Mouse (Mus musculus) spleen, adult 18-20 months (tissue): ENCODE data around the gene Chaf1b.
A peak's percentile ranks its signal among the peaks of the same experiment; 100 is the strongest.

Experiments
- DNase-seq, 2 experiments: peaks; one replicate each; pipeline ENCODE4 v3.0.0; 2022; ENCODE audit warnings: mixed read lengths in 2 of 2

The Chaf1b gene

DNA sequence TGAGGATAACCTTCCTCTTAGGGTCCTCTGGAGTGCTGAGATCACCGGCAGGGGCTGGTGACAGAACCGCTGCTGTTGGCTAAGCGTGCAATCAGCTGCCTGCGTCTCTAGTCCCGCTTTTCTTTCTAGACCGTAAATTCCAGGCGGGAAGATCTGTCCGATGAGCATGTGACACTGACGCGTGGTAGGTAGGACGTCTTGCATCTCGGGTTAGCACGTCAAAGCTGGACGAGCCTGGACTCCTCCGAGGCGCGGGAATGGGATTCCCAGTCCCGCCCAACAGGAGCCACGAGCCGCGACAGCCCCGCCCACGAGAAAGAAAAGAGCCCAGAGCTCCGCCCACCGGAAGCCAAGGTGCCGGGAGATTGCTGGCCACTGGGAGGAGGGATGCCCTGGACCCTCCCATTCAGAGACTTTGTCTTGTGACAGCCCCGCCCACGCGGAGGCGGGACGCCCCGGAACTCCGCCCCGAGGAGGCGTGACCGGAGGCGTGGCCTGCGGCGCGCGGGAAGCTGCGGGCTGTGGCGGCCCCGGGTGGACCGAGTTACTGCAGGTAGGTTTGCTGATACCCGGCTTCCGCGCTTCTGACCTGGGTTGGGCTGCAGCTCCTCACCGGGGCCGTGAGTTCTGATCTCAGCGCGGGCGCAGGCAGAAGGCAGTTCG, at the start of gene Chaf1b:
TSS of gene Chaf1b (plus strand) at position 479 of the 663 bp plus-strand sequence.
- DNase-seq = peak; percentile 96 to 99

DNA sequence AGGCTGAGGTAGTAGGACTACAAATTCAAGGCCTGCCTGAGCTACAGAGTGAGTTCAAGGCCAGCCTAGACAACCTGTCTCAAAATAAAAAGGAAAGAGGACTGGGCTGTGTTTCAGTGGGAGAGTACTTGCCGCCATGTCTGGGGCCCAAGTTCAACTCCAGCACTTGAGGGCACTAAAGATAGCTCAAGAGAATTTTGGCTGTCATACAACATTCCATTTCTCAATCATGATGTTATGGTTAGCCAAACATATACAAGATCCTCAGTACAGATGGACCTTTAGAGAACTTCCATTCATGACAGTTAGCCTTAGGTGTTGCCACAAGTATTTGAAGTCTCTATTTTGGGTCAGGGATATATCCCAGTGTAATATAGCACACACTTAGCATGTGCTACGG, 49.6 kb upstream of the Chaf1b start:
- DNase-seq = no peak

GRCm38 (mm10) chr16:93839049-93839448, 44.7 kb upstream of the Chaf1b start:
- no peak for DNase-seq

DNA sequence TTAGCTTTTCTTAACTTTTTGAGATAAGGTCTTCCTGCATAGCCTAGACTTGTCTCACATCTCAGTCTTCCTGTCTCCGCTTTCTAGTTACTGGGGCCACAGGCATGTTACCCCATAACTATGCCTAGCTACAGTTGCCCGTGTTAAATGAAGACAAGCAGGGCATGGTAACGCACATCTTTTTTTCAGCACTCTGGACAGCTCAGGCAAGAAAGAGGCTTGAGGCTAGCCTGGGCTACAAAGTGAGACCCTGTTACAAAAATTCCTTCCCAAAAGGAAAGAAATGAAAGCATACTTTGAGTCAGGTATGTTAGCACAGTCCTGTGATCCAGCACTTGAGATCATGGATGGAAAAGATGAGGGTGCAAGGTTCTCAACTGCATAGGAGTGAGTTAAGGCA, 33.2 kb upstream of the Chaf1b start:
- no peak for DNase-seq

GRCm38 (mm10) chr16:93859967-93860366, 23.7 kb upstream of the Chaf1b start:
- no peak for DNase-seq

DNA sequence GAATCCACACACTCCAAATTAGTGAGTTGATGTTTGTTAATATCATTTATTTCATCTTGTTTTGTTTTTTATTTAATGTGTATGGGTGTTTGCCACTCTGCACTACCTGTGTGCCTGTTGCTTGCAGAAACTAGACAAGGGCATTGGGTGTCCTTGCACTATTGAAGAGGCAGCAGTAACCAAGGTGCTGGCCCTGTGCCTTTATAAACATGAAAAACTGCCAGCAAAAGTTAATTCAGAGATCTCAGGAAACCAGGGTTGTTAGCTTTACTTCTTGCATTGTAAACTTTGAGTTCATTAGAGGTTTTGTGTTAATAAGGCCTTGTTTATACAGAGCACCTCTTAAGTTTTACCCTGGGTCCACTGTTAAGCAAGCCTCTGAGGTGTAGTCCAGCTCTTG, 23.0 kb upstream of the Chaf1b start:
- no peak for DNase-seq

DNA sequence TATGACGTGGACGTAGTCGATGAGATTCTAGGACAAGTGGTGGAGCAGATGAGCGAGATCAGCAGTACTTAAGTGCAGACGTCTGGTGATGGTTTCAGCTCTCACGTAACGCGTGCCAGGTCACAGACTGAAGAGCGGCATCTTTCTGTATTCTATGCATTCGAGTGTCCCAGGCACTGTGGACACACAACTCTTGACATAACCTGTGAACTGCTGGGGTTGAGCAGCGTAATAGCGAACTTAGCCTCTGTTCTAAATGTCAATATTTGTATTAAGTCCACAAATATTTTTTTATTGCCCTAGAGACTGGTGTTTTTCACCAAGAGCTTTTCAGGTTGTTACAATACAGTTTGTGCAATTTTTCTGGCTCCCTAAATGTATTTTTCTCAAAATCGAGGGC, 8.9 kb upstream of the Chaf1b start:
- no peak for DNase-seq

DNA sequence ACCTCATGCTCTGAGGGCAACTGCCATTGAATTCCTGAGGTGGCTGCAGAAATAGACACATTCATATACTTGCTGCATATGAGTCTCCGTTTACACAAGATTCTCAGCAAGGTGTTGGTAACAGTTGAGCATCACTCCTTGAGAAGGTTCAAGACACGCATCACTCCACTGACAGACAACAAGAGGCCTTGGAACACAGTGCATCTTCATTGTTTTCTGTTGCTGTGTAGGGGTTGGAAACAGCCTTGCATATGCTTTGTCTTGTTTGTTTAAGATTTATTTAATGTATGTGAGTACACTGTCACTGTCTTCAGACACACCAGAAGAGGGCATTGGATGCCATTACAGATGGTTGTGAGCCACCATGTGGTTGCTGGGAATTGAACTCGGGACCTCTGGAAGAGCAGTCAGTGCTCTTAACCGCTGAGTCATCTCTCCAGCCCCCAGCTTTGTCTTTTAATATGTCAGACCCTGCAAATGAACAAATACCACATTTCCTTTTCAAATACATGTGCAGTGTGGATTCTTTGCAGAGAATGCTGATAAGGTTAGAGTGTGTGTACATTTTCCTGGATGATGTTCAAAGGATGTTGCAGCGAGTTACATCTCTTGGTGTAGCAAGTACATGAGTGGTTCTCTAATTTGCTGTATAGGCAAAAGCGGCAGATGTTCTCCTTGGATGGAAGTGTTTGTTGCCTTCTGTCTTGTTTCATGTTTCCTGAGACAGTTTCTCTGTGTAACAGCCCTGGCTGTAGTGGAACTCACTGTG, 5.9 kb upstream of the Chaf1b start:
- DNase-seq = no peak

- peak in 1 of 2 experiments; percentile 15 for DNase-seq
Measured at GRCm38 (mm10) chr16:93884086-93884721, 503 bp downstream of the Chaf1b start.

DNA sequence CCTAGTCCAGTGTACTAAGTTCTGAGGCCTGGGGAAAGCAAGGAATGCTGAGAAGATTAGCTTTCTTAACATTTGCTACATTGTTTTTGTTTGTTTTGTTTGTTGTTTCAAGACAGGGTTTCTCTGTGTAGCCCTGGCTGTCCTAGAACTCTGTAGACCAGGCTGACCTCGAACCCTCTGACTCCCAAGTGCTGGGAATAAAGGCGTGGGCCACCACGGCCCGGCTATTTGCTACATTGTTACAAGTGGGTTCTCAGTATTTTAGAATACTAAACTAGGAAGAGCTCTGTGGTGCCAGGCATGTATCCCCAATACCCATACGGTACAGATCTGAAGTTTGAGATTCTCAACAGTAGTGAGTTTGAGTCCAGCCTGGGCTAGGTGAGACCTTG, 1.0 kb downstream of the Chaf1b start:
- no peak for DNase-seq

GRCm38 (mm10) chr16:93888481-93888880, 4.8 kb downstream of the Chaf1b start:
- DNase-seq = no peak

DNA sequence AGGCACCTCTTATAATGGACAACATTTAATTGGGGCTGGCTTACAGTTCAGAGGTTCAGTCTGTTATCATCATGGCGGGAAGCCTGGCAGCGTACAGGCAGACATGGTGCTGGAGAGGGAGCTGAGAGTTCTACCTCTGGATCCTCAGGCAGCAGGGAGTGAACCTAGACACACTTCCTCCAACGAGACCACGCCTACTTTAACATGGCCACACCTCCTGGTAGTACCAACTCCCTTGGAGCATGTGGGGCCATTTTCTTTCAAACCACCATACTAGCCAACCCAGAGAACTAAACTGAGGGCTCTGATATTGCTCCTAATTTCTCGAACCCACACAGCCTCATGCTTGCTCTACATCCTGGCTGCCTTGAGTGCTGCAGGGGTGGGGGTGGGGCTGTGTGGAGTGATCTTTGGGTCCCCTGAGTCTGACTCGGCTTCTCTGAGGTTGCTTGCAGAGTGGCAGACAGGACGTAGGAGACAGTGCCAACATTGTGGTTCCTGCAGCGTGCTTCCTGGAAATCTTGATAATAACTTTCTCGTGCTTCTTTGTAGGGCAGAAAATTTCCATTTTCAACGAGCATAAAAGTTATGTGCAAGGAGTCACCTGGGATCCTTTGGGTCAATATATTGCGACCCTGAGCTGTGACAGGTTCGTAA, 7.4 kb downstream of the Chaf1b start:
- no peak for DNase-seq

- no peak for DNase-seq
Measured at GRCm38 (mm10) chr16:93893285-93893684, 9.6 kb downstream of the Chaf1b start.

DNA sequence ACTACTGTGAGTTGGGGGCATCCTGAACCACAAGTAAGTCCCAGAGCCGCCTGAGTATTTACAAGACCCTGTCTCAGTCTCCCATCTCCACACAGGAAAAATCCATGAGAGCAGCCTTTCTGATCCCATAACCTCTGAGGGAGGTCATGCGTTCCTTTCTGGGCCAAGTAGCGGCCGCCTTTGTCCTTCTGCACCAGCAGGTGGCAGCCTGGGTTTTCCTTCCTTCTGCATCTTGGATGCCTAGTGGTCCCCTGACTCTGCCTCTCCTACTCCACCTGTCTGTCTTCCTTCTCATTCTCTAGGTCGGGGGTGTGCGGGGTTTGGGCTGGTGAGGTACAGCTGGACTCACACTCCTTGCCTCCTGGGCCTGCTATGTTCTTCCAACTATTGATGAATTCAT, 19.3 kb downstream of the Chaf1b start:
- no peak for DNase-seq

DNA sequence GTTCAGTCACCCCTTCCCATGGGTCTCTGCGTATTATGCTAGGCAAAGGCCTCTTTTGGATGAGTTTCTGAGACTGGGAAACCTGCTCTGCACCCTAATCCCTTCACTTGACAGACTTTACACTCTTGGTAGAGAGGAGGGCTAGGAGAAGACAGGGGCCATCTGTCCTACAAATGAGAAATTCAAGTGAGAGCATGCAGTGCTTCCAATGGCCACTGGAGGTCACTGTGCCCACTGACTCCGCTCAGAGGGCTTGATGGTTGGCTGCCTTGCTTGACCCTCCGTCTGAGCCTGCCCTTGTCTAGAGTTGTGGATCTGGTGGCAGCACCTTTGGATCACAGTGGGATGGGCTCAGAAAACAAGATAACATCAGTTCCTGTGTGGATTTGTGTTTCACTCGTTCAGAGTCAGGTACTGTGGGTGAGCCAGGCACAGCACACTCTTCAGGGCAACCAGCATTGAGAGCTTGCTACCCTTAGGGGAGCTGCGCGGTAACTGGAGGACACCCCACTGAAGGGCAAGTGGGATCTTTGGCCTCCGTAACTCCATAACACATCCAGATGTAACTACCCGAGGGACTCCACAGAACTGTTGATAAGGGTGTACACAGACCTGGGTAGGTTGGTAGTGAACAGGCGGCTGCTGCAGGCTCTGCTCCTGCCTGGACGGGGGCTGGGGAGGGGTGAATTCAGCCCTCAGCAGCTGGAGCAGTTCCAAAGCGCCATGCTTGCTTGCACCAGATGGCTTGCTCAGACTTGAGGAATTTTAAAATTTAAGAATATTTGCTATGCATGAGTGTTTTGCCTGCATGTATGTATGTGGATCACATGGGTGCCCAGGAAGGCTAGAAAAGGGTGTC, 22.7 kb downstream of the Chaf1b start:
- DNase-seq = peak in 1 of 2 experiments; percentile 65

GRCm38 (mm10) chr16:93907761-93908160, 24.1 kb downstream of the Chaf1b start:
- no peak for DNase-seq

DNA sequence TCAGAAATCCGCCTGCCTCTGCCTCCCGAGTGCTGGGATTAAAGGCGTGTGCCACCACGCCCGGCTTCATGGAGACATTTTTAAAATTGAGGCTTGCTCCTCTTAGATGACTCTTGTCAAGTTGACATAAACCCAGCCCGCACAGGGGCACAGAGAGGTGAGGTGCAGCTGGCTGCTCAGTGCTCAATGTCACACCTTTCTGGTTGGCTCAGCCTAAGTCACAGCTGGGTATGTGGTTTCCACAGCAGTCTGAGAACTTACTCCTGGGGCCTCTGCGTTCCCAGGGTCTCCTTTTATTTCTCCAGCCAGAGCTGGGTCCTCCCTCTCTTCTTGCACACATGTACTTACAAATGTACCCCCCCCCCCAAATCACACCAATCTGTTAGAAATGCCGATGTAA, 24.5 kb downstream of the Chaf1b start:
- no peak for DNase-seq

GRCm38 (mm10) chr16:93909936-93910335, 26.2 kb downstream of the Chaf1b start:
- no peak for DNase-seq

GRCm38 (mm10) chr16:93910735-93911665, 27.3 kb downstream of the Chaf1b start:
- DNase-seq = no peak

- DNase-seq = no peak
Measured at GRCm38 (mm10) chr16:93912158-93912557, 28.5 kb downstream of the Chaf1b start.

- DNase-seq = no peak
Measured at GRCm38 (mm10) chr16:93912808-93913207, 29.1 kb downstream of the Chaf1b start.
